Mouse (Mus musculus) E14TG2a.4 (cell line): Measurements from ENCODE around the gene Cfc1.
A peak's percentile ranks its signal among the peaks of the same experiment; 100 is the strongest.

ENCODE experiments used
- H3K27me3 ChIP-seq: 2 replicates; pipeline ENCODE4 v1.6.1; 2014; ENCODE audit warnings: low read length, control low read depth; ENCODE audit not compliant: insufficient read depth
- H3K36me3 ChIP-seq: 2 replicates; pipeline ENCODE4 v1.6.1; 2014; ENCODE audit warnings: low read length, control low read depth; ENCODE audit not compliant: insufficient read depth
- H3K4me1 ChIP-seq: replicated peaks from 2 replicates; pipeline ENCODE4 v1.6.1; 2014; ENCODE audit warnings: low read depth, low read length, control low read depth
- H3K4me3 ChIP-seq: replicated peaks from 2 replicates; pipeline ENCODE4 v1.5.1; 2014; ENCODE audit warnings: mild to moderate bottlenecking, low read length
- H3K9me3 ChIP-seq: 2 replicates; pipeline ENCODE4 v1.6.1; 2014; ENCODE audit warnings: low read length, control low read depth
- CTCF ChIP-seq: conservative IDR thresholded peaks from 2 replicates; pipeline ENCODE4 v1.5.1; 2014; ENCODE audit warnings: low read length
- NANOG ChIP-seq: IDR thresholded peaks from 2 replicates; pipeline ENCODE4 v1.6.1; 2014; ENCODE audit warnings: borderline replicate concordance, low read length, mixed read lengths
- POU5F1 ChIP-seq: IDR thresholded peaks from 2 replicates; pipeline ENCODE4 v1.6.1; 2014; ENCODE audit warnings: low read length, borderline replicate concordance

Gene Cfc1

DNA sequence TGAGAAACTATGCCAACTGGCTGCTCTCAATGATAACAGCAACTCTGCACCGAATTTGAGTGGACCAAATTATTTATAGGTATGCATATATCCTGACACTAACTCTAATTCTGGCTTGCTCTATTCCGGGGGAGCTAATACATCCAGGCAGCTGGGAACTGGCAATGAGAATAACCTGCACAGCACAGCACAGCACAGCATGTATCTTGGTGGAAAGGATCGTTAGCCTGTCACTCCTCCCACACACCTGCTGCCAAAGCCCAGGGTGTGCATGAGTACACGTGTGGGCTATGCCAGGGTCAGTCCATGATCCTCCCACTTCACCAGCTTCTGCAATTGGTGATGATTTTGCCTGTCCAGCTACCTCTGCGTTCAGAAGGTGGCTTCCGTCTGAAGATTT lies 36.0 kb downstream of the Cfc1 start:
- no peak overlapping the region for H3K4me3 ChIP-seq

GRCm38 (mm10) chr1:34573221-34573620 lies 37.8 kb downstream of the Cfc1 start:
- Histone ChIP-seq H3K27me3 (peaks cover 14% of the 10 kb centered on the region), H3K9me3 (no peaks in the 10 kb centered on the region), H3K4me1 (peaks cover 27% of the 10 kb centered on the region), H3K36me3 (no peaks in the 10 kb centered on the region), H3K4me3 (no peak overlapping the region)
- TF ChIP-seq CTCF (no peak), NANOG (no peak), POU5F1 (no peak)

More for the DNA sequence above, 36.0 kb downstream of the Cfc1 start:
- Histone ChIP-seq H3K36me3 (no peaks in the 10 kb centered on the region), H3K4me1 (peaks cover 27% of the 10 kb centered on the region), H3K27me3 (0 out of 2 replicates have a peak, but pooled peaks cover 4% of the 10 kb centered on the region), H3K9me3 (no peaks in the 10 kb centered on the region)
- TF ChIP-seq POU5F1 (no peak), CTCF (no peak), NANOG (no peak)

GRCm38 (mm10) chr1:34578851-34579781 lies 43.7 kb downstream of the Cfc1 start, which contains the start of gene Amer3:
Amer3 (plus strand) TSS chr1:34579657.
- H3K4me1 ChIP-seq, result peaks cover 19% of the 10 kb centered on the region
- H3K4me3 ChIP-seq, result peak within 1 kb of the TSS; percentile 87
- TF ChIP-seq POU5F1 (no peak), NANOG (no peak), CTCF (no peak)
- no peaks in the 10 kb centered on the region for H3K9me3 ChIP-seq
- H3K27me3 ChIP-seq, result peaks cover 58% of the 10 kb centered on the region
- no peaks in the 10 kb centered on the region for H3K36me3 ChIP-seq

DNA sequence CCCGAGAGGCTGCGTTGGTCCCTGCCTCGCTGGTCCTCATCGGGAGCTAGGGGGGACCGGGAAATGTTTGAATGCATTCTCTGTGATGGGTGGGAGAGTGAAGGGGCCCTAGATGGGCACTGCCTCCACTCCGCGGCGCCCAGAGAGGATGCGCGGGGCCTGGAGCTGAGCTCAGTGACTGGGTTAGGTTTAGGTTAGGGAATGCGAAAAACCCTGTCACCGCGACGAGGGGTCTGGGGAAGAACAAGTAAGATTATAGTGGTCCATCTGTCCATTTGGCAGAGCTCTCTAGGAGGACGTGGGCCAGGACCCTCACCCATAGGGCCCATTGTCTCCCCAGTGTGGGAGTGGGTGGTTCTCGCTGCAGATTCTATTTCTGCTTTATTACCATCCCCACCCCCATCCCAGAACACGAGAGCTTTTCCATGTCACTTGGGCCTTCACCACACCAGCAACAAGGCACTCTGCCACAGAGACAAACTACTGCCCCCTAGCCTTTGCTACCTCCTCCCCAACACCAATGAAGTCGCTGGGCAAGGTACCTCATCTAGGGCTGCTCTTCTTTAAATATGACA lies 44.4 kb downstream of the Cfc1 start:
- Histone ChIP-seq H3K4me1 (peaks cover 19% of the 10 kb centered on the region), H3K27me3 (peaks cover 65% of the 10 kb centered on the region), H3K36me3 (no peaks in the 10 kb centered on the region), H3K9me3 (no peaks in the 10 kb centered on the region), H3K4me3 (peak overlapping the region; percentile 87)
- TF ChIP-seq POU5F1 (no peak), NANOG (no peak), CTCF (no peak)

DNA sequence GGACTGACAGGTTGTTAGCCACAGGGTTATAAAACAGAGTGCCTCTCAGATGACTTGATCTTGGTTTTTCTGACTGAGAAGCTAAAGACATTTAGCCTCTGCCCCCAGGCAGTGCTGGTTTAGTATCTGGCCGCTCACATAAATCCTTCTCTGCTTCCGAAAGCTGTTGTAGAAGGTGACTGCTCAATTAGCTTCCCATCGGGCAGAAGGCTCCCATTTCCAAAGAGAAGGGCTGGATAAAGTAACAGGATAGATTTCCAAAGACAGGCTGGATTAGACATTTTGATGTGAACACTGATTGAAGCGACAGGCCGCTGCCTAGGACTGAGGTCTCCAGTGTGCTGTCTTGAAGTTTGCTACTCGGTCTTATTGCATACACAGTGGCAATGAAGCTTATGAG lies 46.8 kb downstream of the Cfc1 start:
- Histone ChIP-seq H3K9me3 (no peaks in the 10 kb centered on the region), H3K36me3 (no peaks in the 10 kb centered on the region), H3K4me3 (no peak overlapping the region), H3K27me3 (peaks cover 77% of the 10 kb centered on the region), H3K4me1 (peaks cover 22% of the 10 kb centered on the region)
- TF ChIP-seq POU5F1, result no peak
- TF ChIP-seq CTCF, result no peak
- no peak for TF ChIP-seq NANOG

GRCm38 (mm10) chr1:34583821-34584263 lies 48.4 kb downstream of the Cfc1 start:
- H3K4me3 ChIP-seq, result no peak overlapping the region
- TF ChIP-seq POU5F1 (no peak), NANOG (no peak), CTCF (no peak)
- H3K9me3 ChIP-seq, result peaks cover 4% of the 10 kb centered on the region; the same call in 1 of the 2 replicates
- no peaks in the 10 kb centered on the region for H3K36me3 ChIP-seq
- H3K4me1 ChIP-seq, result peaks cover 23% of the 10 kb centered on the region
- peaks cover 73% of the 10 kb centered on the region for H3K27me3 ChIP-seq

DNA sequence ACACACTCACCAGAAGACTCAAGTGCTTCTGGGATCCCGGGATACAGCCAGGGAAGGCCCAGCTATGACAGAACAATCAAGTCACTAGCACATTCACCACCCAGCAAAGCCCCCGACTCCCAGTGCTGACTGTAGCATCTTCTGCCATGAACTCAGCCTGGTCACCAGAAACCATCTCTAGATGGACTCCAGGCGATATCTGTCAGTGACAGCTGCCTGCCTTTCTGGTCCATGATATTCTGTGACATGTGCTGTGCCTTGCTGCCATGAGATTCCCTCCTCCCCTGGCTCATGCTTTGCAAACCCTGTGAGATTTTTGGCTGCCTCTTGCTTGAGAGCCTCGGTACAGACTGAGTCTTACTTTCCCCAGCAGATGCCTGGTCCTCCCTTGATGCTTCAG lies 49.3 kb downstream of the Cfc1 start:
- Histone ChIP-seq H3K4me1 (peaks cover 18% of the 10 kb centered on the region), H3K4me3 (no peak overlapping the region), H3K9me3 (peaks cover 9% of the 10 kb centered on the region; the same call in 1 of the 2 replicates), H3K27me3 (peaks cover 71% of the 10 kb centered on the region), H3K36me3 (no peaks in the 10 kb centered on the region)
- no peak for TF ChIP-seq CTCF
- TF ChIP-seq POU5F1, result no peak
- no peak for TF ChIP-seq NANOG

- Histone ChIP-seq H3K36me3 (no peaks in the 10 kb centered on the region), H3K9me3 (peaks cover 9% of the 10 kb centered on the region; the same call in 1 of the 2 replicates), H3K4me1 (peaks cover 13% of the 10 kb centered on the region), H3K27me3 (peaks cover 49% of the 10 kb centered on the region), H3K4me3 (no peak overlapping the region; the same call in 1 of the 2 replicates)
- TF ChIP-seq NANOG (no peak), CTCF (no peak), POU5F1 (no peak)
Observed at GRCm38 (mm10) chr1:34587298-34588096, 52.0 kb downstream of the Cfc1 start.
